Comparison of ENCODE assay signal across 7 mouse cellular contexts in genomic region chr11:120149510-120150200, GRCm38 (mm10). TPM values are rescaled to one million over a fixed set of nuclear protein-coding genes. Genes with fewer than 3 reads are reported as not detected.
A peak's percentile ranks its signal among the peaks of the same experiment; 100 is the strongest.
DNase-seq lines count a peak whose midpoint lies in the region; ATAC-seq and TF ChIP-seq lines count a peak whose summit lies in the region.

No protein-coding gene starts in this region.

- no peak for ATAC-seq in lung, embryonic 14.5 days (ENCODE audit: insufficient read depth)
- no peak for ATAC-seq in embryonic facial prominence, embryonic 13.5 days (ENCODE audit: insufficient number of reproducible peaks, insufficient read depth, low FRiP score, low TSS enrichment, low read depth)
- no peak for ATAC-seq in intestine, embryonic 15.5 days
- no peak for ATAC-seq in neural tube, embryonic 12.5 days (ENCODE audit: low FRiP score, low read depth)

- 29% methylated on average over 6 of the region's 6 CpGs for WGBS in lung, embryonic 14.5 days
- 37% methylated on average over 6 of the region's 6 CpGs for WGBS in embryonic facial prominence, embryonic 13.5 days
- WGBS in intestine, embryonic 15.5 days, result 41% methylated on average over 6 of the region's 6 CpGs
- 53% methylated on average over 6 of the region's 6 CpGs for WGBS in neural tube, embryonic 12.5 days

- peak overlapping the region; percentile 83 for H3K4me2 ChIP-seq in lung, embryonic 14.5 days
- H3K4me2 ChIP-seq in embryonic facial prominence, embryonic 13.5 days, result peak overlapping the region; percentile 82
- H3K4me2 ChIP-seq in intestine, embryonic 15.5 days (replicated peaks), result peak overlapping the region; percentile 77
- peak overlapping the region; percentile 72 for H3K4me2 ChIP-seq in neural tube, embryonic 12.5 days (replicated peaks)

- DNase-seq in lung, embryonic 14.5 days, result no peak
- DNase-seq in lung, postnatal 25 days (ENCODE audit: low spot score), result no peak
- no peak for DNase-seq in Muller cell, postnatal 12 days (ENCODE audit: inconsistent ontology term)
- no peak for DNase-seq in ovary, postnatal 14 days (ENCODE audit: low spot score)

- peak overlapping the region; percentile 80 for H3K9ac ChIP-seq in lung, embryonic 14.5 days
- H3K9ac ChIP-seq in embryonic facial prominence, embryonic 13.5 days, result peak overlapping the region; percentile 79; the same call in 1 of the 2 replicates
- H3K9ac ChIP-seq in intestine, embryonic 15.5 days, result peak overlapping the region; percentile 38; the same call in 1 of the 2 replicates
- H3K9ac ChIP-seq in neural tube, embryonic 12.5 days, result peak overlapping the region; percentile 83

- peaks cover 23% of the 10 kb centered on the region; the same call in 1 of the 2 replicates for H3K36me3 ChIP-seq in lung, embryonic 14.5 days (ENCODE audit: insufficient read depth)
- H3K36me3 ChIP-seq in embryonic facial prominence, embryonic 13.5 days, result peaks cover 8% of the 10 kb centered on the region; the same call in 1 of the 2 replicates
- 0 out of 2 replicates have a peak, but pooled peaks cover 2% of the 10 kb centered on the region for H3K36me3 ChIP-seq in intestine, embryonic 15.5 days
- H3K36me3 ChIP-seq in neural tube, embryonic 12.5 days, result peaks cover 4% of the 10 kb centered on the region; the same call in 1 of the 2 replicates

- peak overlapping the region; percentile 86 for H3K4me3 ChIP-seq in lung, embryonic 14.5 days (ENCODE audit: low read depth, low read length)
- peak overlapping the region; percentile 60 for H3K4me3 ChIP-seq in embryonic facial prominence, embryonic 13.5 days
- H3K4me3 ChIP-seq in intestine, embryonic 15.5 days (replicated peaks), result peak overlapping the region; percentile 79
- peak overlapping the region; percentile 87 for H3K4me3 ChIP-seq in neural tube, embryonic 12.5 days

- TF ChIP-seq CTCF in lung, embryonic 14.5 days (IDR thresholded peaks at IDR 0.05; ENCODE audit: low read depth), result no peak

- peaks cover 6% of the 10 kb centered on the region; the same call in 1 of the 2 replicates for H3K4me1 ChIP-seq in lung, embryonic 14.5 days (ENCODE audit: insufficient read depth)
- H3K4me1 ChIP-seq in embryonic facial prominence, embryonic 13.5 days, result peaks cover 26% of the 10 kb centered on the region
- H3K4me1 ChIP-seq in intestine, embryonic 15.5 days (replicated peaks), result peaks cover 12% of the 10 kb centered on the region
- H3K4me1 ChIP-seq in neural tube, embryonic 12.5 days, result peaks cover 20% of the 10 kb centered on the region

- H3K27ac ChIP-seq in lung, embryonic 14.5 days (ENCODE audit: low read depth), result no peak overlapping the region
- no peak overlapping the region for H3K27ac ChIP-seq in embryonic facial prominence, embryonic 13.5 days
- H3K27ac ChIP-seq in intestine, embryonic 15.5 days, result no peak overlapping the region
- H3K27ac ChIP-seq in neural tube, embryonic 12.5 days, result no peak overlapping the region

- H3K27me3 ChIP-seq in lung, embryonic 14.5 days (ENCODE audit: insufficient read depth, low read length), result no peaks in the 10 kb centered on the region
- no peaks in the 10 kb centered on the region for H3K27me3 ChIP-seq in embryonic facial prominence, embryonic 13.5 days
- H3K27me3 ChIP-seq in intestine, embryonic 15.5 days (replicated peaks), result no peaks in the 10 kb centered on the region
- H3K27me3 ChIP-seq in neural tube, embryonic 12.5 days (replicated peaks), result no peaks in the 10 kb centered on the region

- H3K9me3 ChIP-seq in lung, embryonic 14.5 days (ENCODE audit: low read depth, low read length), result no peaks in the 10 kb centered on the region
- H3K9me3 ChIP-seq in embryonic facial prominence, embryonic 13.5 days, result no peaks in the 10 kb centered on the region
- no peaks in the 10 kb centered on the region for H3K9me3 ChIP-seq in intestine, embryonic 15.5 days
- no peaks in the 10 kb centered on the region for H3K9me3 ChIP-seq in neural tube, embryonic 12.5 days

RNA-seq across cellular contexts. Expression of gene Slc38a10, which starts 1.5 kb away (rescaled TPM):
- polyA plus RNA-seq in lung, embryonic 14.5 days (2014; fragmentation: Nextera tagmentation; extraction: Ambion mirVana), result 77.2 and 83.9 TPM in 2 replicates
- 92.9 and 94.5 TPM in 2 replicates for polyA plus RNA-seq in embryonic facial prominence, embryonic 13.5 days (2015; fragmentation: Nextera tagmentation; extraction: Ambion mirVana)
- 81.8 and 88.2 TPM in 2 replicates for polyA plus RNA-seq in intestine, embryonic 15.5 days (2015; fragmentation: Nextera tagmentation; extraction: Ambion mirVana)
- 119 and 121 TPM in 2 replicates for polyA plus RNA-seq in neural tube, embryonic 12.5 days (2016; fragmentation: Nextera tagmentation; extraction: Ambion mirVana)

RNA-seq across cellular contexts. Expression of gene Ndufaf8, which starts 50.9 kb away (rescaled TPM):
- polyA plus RNA-seq in lung, embryonic 14.5 days (2014; fragmentation: Nextera tagmentation; extraction: Ambion mirVana), result 76.7 and 88.6 TPM in 2 replicates
- 76.5 and 79.2 TPM in 2 replicates for polyA plus RNA-seq in embryonic facial prominence, embryonic 13.5 days (2015; fragmentation: Nextera tagmentation; extraction: Ambion mirVana)
- polyA plus RNA-seq in intestine, embryonic 15.5 days (2015; fragmentation: Nextera tagmentation; extraction: Ambion mirVana), result 90.8 and 109 TPM in 2 replicates
- polyA plus RNA-seq in neural tube, embryonic 12.5 days (2016; fragmentation: Nextera tagmentation; extraction: Ambion mirVana), result 48.9 and 56.4 TPM in 2 replicates

RNA-seq across cellular contexts. Expression of gene Tepsin, which starts 51.1 kb away (rescaled TPM):
- polyA plus RNA-seq in lung, embryonic 14.5 days (2014; fragmentation: Nextera tagmentation; extraction: Ambion mirVana), result 13.4 and 17.1 TPM in 2 replicates
- 19.5 and 20.5 TPM in 2 replicates for polyA plus RNA-seq in embryonic facial prominence, embryonic 13.5 days (2015; fragmentation: Nextera tagmentation; extraction: Ambion mirVana)
- polyA plus RNA-seq in intestine, embryonic 15.5 days (2015; fragmentation: Nextera tagmentation; extraction: Ambion mirVana), result 15.4 and 17.7 TPM in 2 replicates
- polyA plus RNA-seq in neural tube, embryonic 12.5 days (2016; fragmentation: Nextera tagmentation; extraction: Ambion mirVana), result 24.1 and 24.5 TPM in 2 replicates
